Mouse (Mus musculus) monocyte, adult 59 days (primary cell): ENCODE measurements around the gene Ak5. TPM values are rescaled to one million over a fixed set of nuclear protein-coding genes. Genes with fewer than 3 reads are reported as not detected.

Experiments used
- total RNA-seq, 2 experiments: library from RNA; stranded (reverse); gene quantifications; one replicate each; pipeline ENCODE4 v1.2.4; 2023

Gene Ak5
- not detected for total RNA-seq

DNA sequence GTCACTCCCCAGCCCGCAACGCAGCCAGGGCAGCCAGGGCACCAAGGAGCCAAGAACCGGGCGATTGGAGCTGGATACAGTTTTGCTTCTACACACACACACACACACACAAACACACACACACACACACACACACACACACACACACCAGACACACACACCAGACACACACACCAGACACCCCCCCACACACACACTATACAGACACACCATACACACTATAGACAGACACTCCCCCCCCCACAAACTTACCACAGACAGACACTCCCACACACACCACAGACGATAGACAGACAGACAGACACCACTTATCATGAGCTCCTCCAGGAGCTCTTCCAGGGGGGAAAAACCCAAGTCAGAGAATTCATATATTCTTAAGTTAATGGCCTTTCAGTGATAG lies at the start of gene Ak5:
Gene Ak5 (minus strand): TSS at position 122 of the 400 bp plus-strand sequence.

DNA sequence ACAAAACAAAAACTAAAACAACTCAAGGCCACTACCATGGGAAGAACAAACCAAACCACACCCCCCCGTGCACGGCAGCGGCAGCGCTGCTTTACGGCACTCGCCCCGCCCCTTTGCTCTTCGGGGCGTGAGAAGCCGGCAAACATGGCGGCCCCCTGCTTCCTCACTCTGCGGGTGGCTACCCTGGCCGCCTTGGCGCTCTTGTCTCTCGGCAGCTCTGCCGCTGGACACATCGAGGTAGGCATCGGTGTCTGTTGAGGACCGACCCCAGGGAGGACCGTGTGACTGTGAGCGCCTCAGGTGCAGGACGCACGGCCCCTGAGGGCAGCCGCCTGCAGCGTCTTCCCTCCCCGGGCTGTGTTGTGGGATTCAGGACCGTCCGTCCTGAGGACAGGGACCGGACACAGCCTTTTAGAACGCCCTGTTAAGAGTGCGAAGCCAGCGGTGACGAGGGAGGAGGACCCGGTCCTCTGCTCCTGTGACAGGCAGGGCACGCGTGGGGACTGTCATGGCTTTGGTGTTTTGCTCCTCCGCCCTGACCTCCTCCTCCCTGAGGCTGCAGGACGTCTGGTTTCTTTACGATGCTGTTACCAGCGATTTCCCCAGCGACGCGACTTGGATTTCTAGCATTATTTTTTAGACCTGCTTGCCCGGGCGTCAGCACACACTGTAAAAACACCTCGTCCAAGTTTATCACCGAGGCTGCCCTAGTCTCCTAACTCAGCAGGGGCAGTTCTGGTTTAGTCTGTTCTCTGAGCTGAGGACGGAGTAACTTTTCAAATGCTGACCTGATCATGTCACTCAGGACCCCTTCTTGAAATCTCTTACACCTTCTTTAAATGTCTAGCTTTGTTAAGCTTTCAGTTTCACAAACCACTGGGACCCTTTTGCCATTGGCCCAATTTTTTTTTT lies 46.1 kb upstream of the Ak5 start, which contains the start of gene Pigk:
Gene Pigk (plus strand): TSS at position 110 of the 912 bp plus-strand sequence.

Other genes with a start within 250 kb of the Ak5 start
- 10 to 100 TPM; 27.3 to 32.3 TPM for gene Pigk, start 45.7 kb upstream of the Ak5 start, total RNA-seq